Mouse (Mus musculus): ENCODE measurements at regions not wholly inside any gene's neighbourhood (a gene's known extent, or its start where the extent isn't known, plus 50 kb on each side); places are given as distances from the start of the nearest gene placed in this dataset.

DNA sequence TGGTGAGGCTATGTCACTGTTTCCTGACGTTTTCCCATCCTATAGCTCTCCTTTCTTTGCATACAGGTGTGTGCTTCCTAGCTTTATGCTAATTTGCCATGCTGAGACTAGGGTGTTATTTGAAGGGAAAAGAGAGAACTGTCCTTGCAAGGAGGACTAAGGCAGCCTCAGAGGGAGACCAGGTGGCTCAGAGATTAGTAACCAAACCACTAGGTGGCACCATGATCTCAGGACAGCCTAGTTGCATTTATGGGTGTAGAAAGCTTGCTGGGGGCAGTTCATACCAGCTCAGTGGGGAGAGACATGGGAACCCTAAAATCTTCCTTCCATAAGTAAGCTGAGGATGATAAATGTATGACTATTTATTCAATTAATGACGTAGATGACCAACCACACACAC is 68.9 kb upstream of the Dnajc19 start:
- no peak for TF ChIP-seq CTCF (IDR thresholded peaks at IDR 0.05; ENCODE audit: control insufficient read depth, insufficient read depth, insufficient read length)
- no peak for TF ChIP-seq MAX (IDR thresholded peaks at IDR 0.05)
- TF ChIP-seq FOSL1 (IDR thresholded peaks at IDR 0.05; ENCODE audit: insufficient read depth, low read length, poor library complexity, severe bottlenecking) = no peak
- TF ChIP-seq CEBPB (IDR thresholded peaks at IDR 0.05; ENCODE audit: low read depth) = no peak
- no peak for TF ChIP-seq USF1 (IDR thresholded peaks at IDR 0.05; ENCODE audit: low read depth)
- no peak for TF ChIP-seq MYOD1 (IDR thresholded peaks at IDR 0.05; ENCODE audit: control insufficient read depth, insufficient read length, low read depth)
- TF ChIP-seq MYOG (IDR thresholded peaks at IDR 0.05; ENCODE audit: control insufficient read depth, extremely low read depth, insufficient read length) = no peak
